Mouse (Mus musculus): Measurements from ENCODE around the gene Dbp. TPM values are rescaled to one million over a fixed set of nuclear protein-coding genes. Genes with fewer than 3 reads are reported as not detected.
A peak's percentile ranks its signal among the peaks of the same experiment; 100 is the strongest.

The Dbp gene
- polyA plus RNA-seq, 1 experiment from 2014 or later, result 73.2 TPM

GRCm38 (mm10) chr7:45715741-45716459, 11.0 kb downstream of the Dbp start:
- no peak for TF ChIP-seq CTCF (IDR thresholded peaks at IDR 0.05)
- no peak for ATAC-seq
- POLR2A ChIA-PET, result interaction anchor here (4.4 kb wide), 1 partner anchor 8 kb away, joined by 28 read pairs; no protein-coding TSS in a partner anchor

GRCm38 (mm10) chr7:45716460-45716857, 11.6 kb downstream of the Dbp start:
- DNase-seq (ENCODE audit: low read depth, low spot score) (no peak), ATAC-seq (no peak)
- POLR2A ChIA-PET, result interaction anchor here (1.9 to 4.4 kb wide), 2 partner anchors 8 to 10 kb away, joined by 7 to 28 read pairs; no protein-coding TSS in a partner anchor
- no peak for TF ChIP-seq CTCF (IDR thresholded peaks at IDR 0.05)
- no peaks in the 10 kb centered on the region for H3K27me3 ChIP-seq
- in situ Hi-C loops (cut with MboI; ENCODE audit: low pct_unique_long_range_greater_than_20kb), result loop anchor here (25.0 kb wide), 1 partner anchor 854 kb away; the partner anchor contains the start of genes Pnkp and Ptov1
- CTCF ChIA-PET, result interaction anchor here (1.1 to 2.1 kb wide), 3 partner anchors 8 to 66 kb away, joined by 3 to 6 read pairs (median 3); partner anchors contain the start of gene Dbp

More at GRCm38 (mm10) chr7:45715741-45716459, 11.0 kb downstream of the Dbp start:
- in situ Hi-C loops (cut with MboI; ENCODE audit: low pct_unique_long_range_greater_than_20kb), result loop anchor here (25.0 kb wide), 1 partner anchor 854 kb away; the partner anchor contains the start of genes Pnkp and Ptov1
- no peaks in the 10 kb centered on the region for H3K27me3 ChIP-seq
- CTCF ChIA-PET, result no interaction called here
- DNase-seq (ENCODE audit: low read depth, low spot score), result no peak

- ChIA-PET CTCF (interaction anchor here (1.0 to 2.1 kb wide), 7 partner anchors 9 to 216 kb away, joined by 3 to 8 read pairs (median 4); partner anchors contain the start of gene Dbp), POLR2A (interaction anchor here (0.6 to 4.4 kb wide), 5 partner anchors 9 to 180 kb away, joined by 3 to 28 read pairs (median 3); partner anchors contain the start of genes Syngr4 and Tmem143)
- in situ Hi-C loops (cut with MboI; ENCODE audit: low pct_unique_long_range_greater_than_20kb), result loop anchor here (25.0 kb wide), 1 partner anchor 855 kb away; the partner anchor contains the start of genes Pnkp and Ptov1
- TF ChIP-seq CTCF (IDR thresholded peaks at IDR 0.05), result no peak
- no peak for ATAC-seq
- no peak for DNase-seq (ENCODE audit: low read depth, low spot score)
- H3K27me3 ChIP-seq, result no peaks in the 10 kb centered on the region
Measured at GRCm38 (mm10) chr7:45716952-45717917, 12.3 kb downstream of the Dbp start.

- no peak for DNase-seq (ENCODE audit: low read depth, low spot score)
- TF ChIP-seq CTCF (IDR thresholded peaks at IDR 0.05), result no peak
- ChIA-PET POLR2A (interaction anchor here (1.1 to 4.4 kb wide), 6 partner anchors 9 to 179 kb away, joined by 3 to 28 read pairs (median 3); partner anchors contain the start of genes Sec1, Syngr4 and Tmem143), CTCF (interaction anchor here (1.0 to 2.1 kb wide), 6 partner anchors 13 to 216 kb away, joined by 3 to 8 read pairs (median 4); partner anchors contain the start of gene Dbp)
- in situ Hi-C loops (cut with MboI; ENCODE audit: low pct_unique_long_range_greater_than_20kb), result loop anchor here (25.0 kb wide), 1 partner anchor 856 kb away; the partner anchor contains the start of genes Pnkp and Ptov1
- H3K27me3 ChIP-seq, result no peaks in the 10 kb centered on the region
- peak; percentile 34 for ATAC-seq
Measured at GRCm38 (mm10) chr7:45717918-45718297, 13.0 kb downstream of the Dbp start, which contains the start of gene Sphk2. Gene Sphk2, minus strand, starts transcription at chr7:45718002.

GRCm38 (mm10) chr7:45718331-45718730, 13.4 kb downstream of the Dbp start:
- CTCF ChIA-PET, result interaction anchor here (1.0 to 2.1 kb wide), 6 partner anchors 10 to 215 kb away, joined by 3 to 8 read pairs (median 4); partner anchors contain the start of gene Dbp
- POLR2A ChIA-PET, result interaction anchor here (1.1 to 4.4 kb wide), 6 partner anchors 9 to 179 kb away, joined by 3 to 28 read pairs (median 3); partner anchors contain the start of genes Sec1, Syngr4 and Tmem143
- ATAC-seq (no peak), DNase-seq (ENCODE audit: low read depth, low spot score) (no peak)
- in situ Hi-C loops (cut with MboI; ENCODE audit: low pct_unique_long_range_greater_than_20kb), result loop anchor here (25.0 kb wide), 1 partner anchor 856 kb away; the partner anchor contains the start of genes Pnkp and Ptov1
- TF ChIP-seq CTCF (IDR thresholded peaks at IDR 0.05), result no peak
- no peaks in the 10 kb centered on the region for H3K27me3 ChIP-seq

GRCm38 (mm10) chr7:45719180-45719579, 14.3 kb downstream of the Dbp start:
- no peaks in the 10 kb centered on the region for H3K27me3 ChIP-seq
- no peak for TF ChIP-seq CTCF (IDR thresholded peaks at IDR 0.05)
- DNase-seq (ENCODE audit: low read depth, low spot score) (no peak), ATAC-seq (no peak)
- POLR2A ChIA-PET, result interaction anchor here (1.1 to 4.4 kb wide), 4 partner anchors 11 to 25 kb away, joined by 3 to 28 read pairs (median 3); partner anchors contain the start of gene Sec1
- in situ Hi-C loops (cut with MboI; ENCODE audit: low pct_unique_long_range_greater_than_20kb), result loop anchor here (25.0 kb wide), 1 partner anchor 857 kb away; the partner anchor contains the start of genes Pnkp and Ptov1
- CTCF ChIA-PET, result interaction anchor here (1.0 to 2.0 kb wide), 3 partner anchors 11 to 82 kb away, joined by 3 to 8 read pairs (median 4); no protein-coding TSS in a partner anchor

GRCm38 (mm10) chr7:45719738-45720412, 15.0 kb downstream of the Dbp start:
- in situ Hi-C loops (cut with MboI; ENCODE audit: low pct_unique_long_range_greater_than_20kb), result loop anchor here (25.0 kb wide), 1 partner anchor 858 kb away; the partner anchor contains the start of genes Pnkp and Ptov1
- TF ChIP-seq CTCF (IDR thresholded peaks at IDR 0.05), result no peak
- POLR2A ChIA-PET, result interaction anchor here (0.6 to 4.4 kb wide), 2 partner anchors 12 to 734 kb away, joined by 5 to 28 read pairs; partner anchors contain the start of gene Prmt1

GRCm38 (mm10) chr7:45720413-45721233, 15.7 kb downstream of the Dbp start, which contains the start of gene Fam83e:
Gene Fam83e, plus strand, starts transcription at chr7:45721212.
- in situ Hi-C loops (cut with MboI; ENCODE audit: low pct_unique_long_range_greater_than_20kb), result loop anchor here (25.0 kb wide), 1 partner anchor 858 kb away; the partner anchor contains the start of genes Pnkp and Ptov1
- ATAC-seq (no peak), DNase-seq (ENCODE audit: low read depth, low spot score) (no peak)
- H3K27me3 ChIP-seq, result no peaks in the 10 kb centered on the region
- no peak for TF ChIP-seq CTCF (IDR thresholded peaks at IDR 0.05)
- POLR2A ChIA-PET, result interaction anchor here (4.4 kb wide), 1 partner anchor 12 kb away, joined by 28 read pairs; no protein-coding TSS in a partner anchor
- CTCF ChIA-PET, result interaction anchor here (0.9 to 1.4 kb wide), 2 partner anchors 10 to 19 kb away, joined by 3 to 4 read pairs; no protein-coding TSS in a partner anchor

More at GRCm38 (mm10) chr7:45719738-45720412, 15.0 kb downstream of the Dbp start:
- DNase-seq (ENCODE audit: low read depth, low spot score) (no peak), ATAC-seq (no peak)
- no peaks in the 10 kb centered on the region for H3K27me3 ChIP-seq
- CTCF ChIA-PET, result interaction anchor here (0.9 to 1.4 kb wide), 2 partner anchors 11 to 19 kb away, joined by 3 to 4 read pairs; no protein-coding TSS in a partner anchor
